Mouse (Mus musculus) A20 (cell line): ENCODE results near the gene Clcn7.

Source experiments
- DNase-seq: peaks from one replicate; pipeline ENCODE4 v3.0.0-alpha.2; 2011; ENCODE audit warnings: low read depth, low spot score

Clcn7 gene

DNA sequence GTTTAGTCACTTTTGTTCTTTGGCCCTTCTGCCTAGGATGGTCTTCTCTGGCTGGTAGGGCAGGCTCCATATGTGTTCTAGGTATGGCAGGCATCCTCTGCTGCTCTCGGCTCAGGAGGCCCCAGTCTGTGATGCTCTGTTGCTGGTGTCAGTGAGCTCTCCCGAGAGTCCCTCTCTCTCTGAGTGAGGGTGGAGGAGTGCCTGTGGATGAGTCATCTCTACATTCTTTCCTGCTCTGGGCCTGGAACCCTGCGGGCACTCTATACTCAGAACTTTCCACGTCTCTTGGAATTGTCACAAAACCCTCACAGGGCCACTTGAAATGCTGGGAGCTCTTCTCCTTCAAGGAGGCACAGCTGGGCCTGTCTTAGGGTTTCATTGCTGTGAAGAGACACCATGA is 78.5 kb downstream of the Clcn7 start:
- no peak for DNase-seq
